Mouse (Mus musculus): Measurements from ENCODE around the gene Magi1.

DNA sequence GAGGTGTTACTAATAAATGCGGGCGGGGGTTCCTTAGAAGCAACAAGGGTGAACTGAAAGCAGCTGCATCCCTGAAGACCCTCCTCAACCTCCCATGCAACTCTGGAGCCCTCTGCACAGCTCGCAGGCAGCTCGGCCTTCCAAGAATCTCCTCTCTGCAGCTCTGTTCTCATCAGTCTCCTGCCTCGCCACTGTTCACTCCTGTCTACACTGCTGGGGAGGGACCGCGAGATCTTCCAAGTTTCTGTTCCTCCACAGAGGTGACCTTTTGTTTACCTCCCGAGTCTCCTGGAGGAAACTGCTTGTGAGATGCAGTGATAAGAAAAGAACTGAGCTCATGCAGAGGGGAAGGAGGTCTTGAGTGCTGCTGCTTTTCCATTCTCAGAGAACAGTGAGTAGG lies 204.8 kb downstream of the Magi1 start:
- no peak for TF ChIP-seq CTCF (IDR thresholded peaks at IDR 0.05; ENCODE audit: insufficient read depth, low read depth, low read length)
- TF ChIP-seq POLR2A (IDR thresholded peaks at IDR 0.05; ENCODE audit: insufficient read depth, low read depth, low read length): no peak

Measured in olfactory bulb, adult 2 months (tissue).